Mouse (Mus musculus) G1E (cell line): ENCODE measurements around the gene 4430402I18Rik.

Experiments
- CTCF ChIP-seq: IDR thresholded peaks from 2 replicates; pipeline ENCODE4 v1.5.1; 2012; ENCODE audit warnings: low read depth, low read length, inconsistent platforms, mixed read lengths
- GATA1 ChIP-seq: IDR thresholded peaks from 2 replicates; pipeline ENCODE4 v1.6.1; 2012; ENCODE audit warnings: borderline replicate concordance, low read length, inconsistent platforms, mixed read lengths
- GATA2 ChIP-seq: IDR thresholded peaks from 2 replicates; pipeline ENCODE4 v1.6.1; 2012; ENCODE audit warnings: low read depth, low read length, inconsistent platforms, borderline replicate concordance
- POLR2AphosphoS5 ChIP-seq: IDR thresholded peaks from 2 replicates; pipeline ENCODE4 v1.6.1; 2012; ENCODE audit warnings: low read depth, low read length, inconsistent platforms; ENCODE audit not compliant: insufficient replicate concordance
- TAL1 ChIP-seq: conservative IDR thresholded peaks from 2 replicates; pipeline ENCODE4 v1.6.1; 2012; ENCODE audit warnings: low read depth, low read length, inconsistent platforms, mixed read lengths

DNA sequence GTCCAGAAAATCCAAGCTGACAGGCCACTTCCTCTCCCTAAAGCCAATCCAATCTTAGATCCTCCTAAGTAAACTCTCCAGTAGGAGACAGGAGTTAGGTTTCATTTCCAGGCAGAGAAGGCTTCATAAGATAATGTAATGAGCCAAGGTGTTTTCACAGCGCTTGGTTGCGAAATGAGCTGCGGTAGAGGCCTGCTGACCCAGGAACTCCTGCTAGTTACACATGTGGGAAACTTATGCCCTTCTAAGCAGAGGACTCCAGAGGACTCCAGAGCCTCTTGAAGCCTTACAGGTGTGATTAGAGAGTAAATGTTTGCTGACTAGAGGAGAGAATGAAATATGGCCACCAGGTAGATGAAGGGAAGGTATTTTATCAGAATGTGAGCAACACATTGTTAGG lies 117.1 kb downstream of the 4430402I18Rik start:
- no peak for TF ChIP-seq GATA2
- no peak for TF ChIP-seq CTCF
- no peak for TF ChIP-seq TAL1
- no peak for TF ChIP-seq GATA1
- no peak for TF ChIP-seq POLR2AphosphoS5
